ENCODE assay signal across 8 mouse cellular contexts in the genomic region with DNA sequence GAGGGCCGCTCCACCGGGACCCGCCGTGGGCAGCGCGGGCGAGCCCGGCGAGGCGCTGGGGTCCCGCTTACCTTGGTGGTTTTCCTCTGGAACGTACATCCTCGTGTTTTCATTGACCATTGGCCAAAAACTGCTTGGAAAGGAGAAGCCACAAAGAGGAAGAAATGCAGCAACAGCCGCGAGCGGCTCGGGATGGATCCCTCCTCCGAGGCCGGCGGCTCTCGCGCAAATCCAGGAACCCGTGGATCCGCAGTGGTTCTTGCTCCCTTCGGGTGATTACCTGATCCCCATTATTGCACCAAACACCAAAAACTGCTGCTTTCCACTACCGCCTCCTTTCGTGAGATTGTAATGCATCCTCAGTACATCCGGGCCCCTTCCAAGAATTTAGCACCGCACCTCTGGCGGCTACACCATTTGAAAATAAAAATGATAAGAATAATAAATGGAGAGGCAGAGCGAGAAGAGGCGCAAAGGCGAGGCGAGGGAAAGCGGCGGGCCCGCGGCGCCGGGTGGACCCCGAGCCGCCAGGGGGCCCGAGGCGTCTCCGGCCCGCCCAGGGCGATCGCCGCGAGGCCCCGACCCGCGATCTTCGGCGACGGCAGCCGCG.
A peak's percentile ranks its signal among the peaks of the same experiment; 100 is the strongest.
DNase-seq lines count a peak whose midpoint lies in the region; ATAC-seq and TF ChIP-seq lines count a peak whose summit lies in the region.

No protein-coding gene starts in this region.

- TF ChIP-seq CTCF in layer of hippocampus, adult 2 months (conservative IDR thresholded peaks at IDR 0.05), result no peak; the same call in 1 of the 2 replicates
- TF ChIP-seq CTCF in liver, embryonic 14.5 days (IDR thresholded peaks at IDR 0.05; ENCODE audit: low read depth), result no peak

- DNase-seq in layer of hippocampus, adult 2 months (ENCODE audit: low spot score in 2 of 2), result no peak
- DNase-seq in layer of hippocampus, adult 9-11 months, result no peak
- peak; percentile 18 for DNase-seq in WW6 (ENCODE audit: low read depth, low spot score)
- DNase-seq in embryo, embryonic 9.5 days (ENCODE audit: extremely low spot score), result peak; percentile 57
- no peak for DNase-seq in liver, embryonic 14.5 days (ENCODE audit: low read depth in 3 of 3, low spot score in 3 of 3)
- no peak for DNase-seq in gastrocnemius, postnatal 25 days

- peak overlapping the region; percentile 85 for H3K4me3 ChIP-seq in layer of hippocampus, adult 2 months
- H3K4me3 ChIP-seq in hindbrain, embryonic 12.5 days, result peak overlapping the region; percentile 58
- peak overlapping the region; percentile 32 to 55 for H3K4me3 ChIP-seq in liver, embryonic 14.5 days (ENCODE audit: insufficient read depth in 1 of 2, low read depth in 2 of 2, low read length in 2 of 2)
- peak overlapping the region; percentile 62 for H3K4me3 ChIP-seq in stomach, embryonic 14.5 days (ENCODE audit: low read depth, low read length)

- WGBS in hindbrain, embryonic 12.5 days, result under 1% methylated on average over 58 of the region's 58 CpGs
- under 1% methylated on average over 55 of the region's 58 CpGs for WGBS in liver, embryonic 14.5 days (ENCODE audit: insufficient replicate concordance)
- WGBS in stomach, embryonic 14.5 days, result under 1% methylated on average over 58 of the region's 58 CpGs

- peaks cover 28% of the 10 kb centered on the region for H3K4me1 ChIP-seq in hindbrain, embryonic 12.5 days
- no peaks in the 10 kb centered on the region for H3K4me1 ChIP-seq in liver, embryonic 14.5 days (replicated peaks; ENCODE audit: control insufficient read depth in 2 of 2, insufficient read depth in 2 of 2, low read length in 1 of 2)
- H3K4me1 ChIP-seq in stomach, embryonic 14.5 days (ENCODE audit: control insufficient read depth, insufficient read depth, low read length), result no peaks in the 10 kb centered on the region

- peak overlapping the region; percentile 96 for H3K27ac ChIP-seq in layer of hippocampus, adult 2 months
- peak overlapping the region; percentile 89 for H3K27ac ChIP-seq in hindbrain, embryonic 12.5 days
- H3K27ac ChIP-seq in liver, embryonic 14.5 days, result no peak overlapping the region
- peak overlapping the region; percentile 76 for H3K27ac ChIP-seq in stomach, embryonic 14.5 days (ENCODE audit: low read length)

- no peaks in the 10 kb centered on the region for H3K36me3 ChIP-seq in hindbrain, embryonic 12.5 days
- H3K36me3 ChIP-seq in liver, embryonic 14.5 days (replicated peaks; ENCODE audit: control insufficient read depth, insufficient read depth, low read depth), result no peaks in the 10 kb centered on the region
- H3K36me3 ChIP-seq in stomach, embryonic 14.5 days (ENCODE audit: control insufficient read depth, insufficient read depth, low read length), result no peaks in the 10 kb centered on the region

- peak; percentile 13 for ATAC-seq in hindbrain, embryonic 12.5 days (ENCODE audit: low FRiP score)
- no peak for ATAC-seq in liver, embryonic 14.5 days (ENCODE audit: insufficient read depth)
- no peak for ATAC-seq in stomach, embryonic 14.5 days (ENCODE audit: insufficient number of reproducible peaks, insufficient read depth, low FRiP score, low read depth)

- H3K27me3 ChIP-seq in hindbrain, embryonic 12.5 days, result peaks cover 31% of the 10 kb centered on the region
- peaks cover 55% of the 10 kb centered on the region for H3K27me3 ChIP-seq in liver, embryonic 14.5 days (ENCODE audit: control insufficient read depth, insufficient read depth, low read length)
- peaks cover 6% of the 10 kb centered on the region; the same call in 1 of the 2 replicates for H3K27me3 ChIP-seq in stomach, embryonic 14.5 days (ENCODE audit: control insufficient read depth, insufficient read depth, low read length)

- peak overlapping the region; percentile 87 for H3K9ac ChIP-seq in hindbrain, embryonic 12.5 days
- H3K9ac ChIP-seq in liver, embryonic 14.5 days (replicated peaks), result no peak overlapping the region
- peak overlapping the region; percentile 79 for H3K9ac ChIP-seq in stomach, embryonic 14.5 days (replicated peaks; ENCODE audit: low read depth, low read length)

- no peaks in the 10 kb centered on the region for H3K9me3 ChIP-seq in hindbrain, embryonic 12.5 days (replicated peaks)
- no peaks in the 10 kb centered on the region for H3K9me3 ChIP-seq in liver, embryonic 14.5 days (ENCODE audit: control insufficient read depth, low read length)
- no peaks in the 10 kb centered on the region for H3K9me3 ChIP-seq in stomach, embryonic 14.5 days (ENCODE audit: control insufficient read depth, low read depth, low read length)

- TF ChIP-seq EP300 in liver, embryonic 14.5 days (IDR thresholded peaks at IDR 0.05; ENCODE audit: low read depth), result no peak

- peak overlapping the region; percentile 81 for H3K4me2 ChIP-seq in hindbrain, embryonic 12.5 days (replicated peaks)
- H3K4me2 ChIP-seq in liver, embryonic 14.5 days (ENCODE audit: low read depth), result peak overlapping the region; percentile 74
- H3K4me2 ChIP-seq in stomach, embryonic 14.5 days (replicated peaks; ENCODE audit: low read depth, low read length), result peak overlapping the region; percentile 98

Comparison
In these comparisons a context has a peak if more than half of its experiments do, and no peak if none do; other contexts are left out.
1. DNase-seq: peak in WW6 (single experiment) and embryo, embryonic 9.5 days (single experiment); none in layer of hippocampus, adult 2 months (0 of 2), layer of hippocampus, adult 9-11 months (single experiment), liver, embryonic 14.5 days (0 of 3) and gastrocnemius, postnatal 25 days (single experiment).
2. Peak in every context shown above with its lines, with median percentiles within 50 percentile points of each other: H3K4me3 ChIP-seq and H3K4me2 ChIP-seq.